Mouse (Mus musculus) lung, postnatal 0 days (tissue): Measurements from ENCODE around the gene Rasgrf1. TPM values are rescaled to one million over a fixed set of nuclear protein-coding genes. Genes with fewer than 3 reads are reported as not detected.

ENCODE experiments used
- ATAC-seq: fragments of 200-750 bp; cut with Nextera tagmentation; 2 replicates; pipeline ENCODE4 v1.8.0; 2017; ENCODE audit warnings: moderate library complexity
- DNase-seq: peaks from one replicate; pipeline ENCODE4 v3.0.0-alpha.2; 2016; ENCODE audit warnings: low spot score
- H3K27ac ChIP-seq: fragments of 300-500 bp; sonication (generic); 2 replicates; pipeline ENCODE4 v1.5.1; 2014; ENCODE audit warnings: antibody characterized with exemption, mild to moderate bottlenecking, low read length, mixed read lengths
- H3K27me3 ChIP-seq: fragments of 300-500 bp; sonication (generic); replicated peaks from 2 replicates; pipeline ENCODE4 v1.6.1; 2014; ENCODE audit warnings: low read length, mixed read lengths; ENCODE audit not compliant: insufficient read depth
- H3K36me3 ChIP-seq: fragments of 300-500 bp; sonication (generic); 2 replicates; pipeline ENCODE4 v1.6.1; 2014; ENCODE audit warnings: low read length, mixed read lengths; ENCODE audit not compliant: insufficient read depth
- H3K4me1 ChIP-seq: fragments of 300-500 bp; sonication (generic); 2 replicates; pipeline ENCODE4 v1.6.1; 2014; ENCODE audit warnings: antibody characterized with exemption, low read depth, low read length, mixed read lengths; ENCODE audit not compliant: insufficient read depth
- H3K4me2 ChIP-seq: fragments of 300-500 bp; sonication (generic); replicated peaks from 2 replicates; pipeline ENCODE4 v1.6.1; 2014; ENCODE audit warnings: low read depth, mild to moderate bottlenecking, low read length, moderate library complexity, mixed read lengths
- H3K4me3 ChIP-seq: fragments of 300-500 bp; sonication (generic); 2 replicates; pipeline ENCODE4 v1.5.1; 2014; ENCODE audit warnings: low read depth, low read length
- H3K9ac ChIP-seq: fragments of 300-500 bp; sonication (generic); replicated peaks from 2 replicates; pipeline ENCODE4 v1.6.1; 2014; ENCODE audit warnings: low read depth, mild to moderate bottlenecking
- H3K9me3 ChIP-seq: fragments of 300-500 bp; sonication (generic); 2 replicates; pipeline ENCODE4 v1.6.1; 2016; ENCODE audit warnings: low read length, mixed read lengths
- CTCF ChIP-seq: IDR thresholded peaks from 2 replicates; pipeline ENCODE4 v1.5.1; 2016; ENCODE audit warnings: antibody characterized with exemption, mild to moderate bottlenecking
- EP300 ChIP-seq: IDR thresholded peaks from 2 replicates; pipeline ENCODE4 v1.6.1; 2016; ENCODE audit warnings: antibody characterized with exemption, mild to moderate bottlenecking, control low read depth
- WGBS: fragments of 180-500 bp; shearing (Covaris S2); extraction: QIAGEN DNeasy Blood & Tissue Kit; methylation state at CpG from one replicate; pipeline ENCODE4 v1.1.7; 2014; 5-methylcytosine and 5-hydroxymethylcytosine counted together
- polyA plus RNA-seq: library from polyadenylated mRNA; unstranded; fragments of >200 nt; fragmentation: Nextera tagmentation; extraction: Ambion mirVana; gene quantifications from 2 replicates; pipeline ENCODE4 v1.2.1, GENCODE M21; 2015

The Rasgrf1 gene
- polyA plus RNA-seq, 1 experiment from 2014 or later: 0.88 TPM

DNA sequence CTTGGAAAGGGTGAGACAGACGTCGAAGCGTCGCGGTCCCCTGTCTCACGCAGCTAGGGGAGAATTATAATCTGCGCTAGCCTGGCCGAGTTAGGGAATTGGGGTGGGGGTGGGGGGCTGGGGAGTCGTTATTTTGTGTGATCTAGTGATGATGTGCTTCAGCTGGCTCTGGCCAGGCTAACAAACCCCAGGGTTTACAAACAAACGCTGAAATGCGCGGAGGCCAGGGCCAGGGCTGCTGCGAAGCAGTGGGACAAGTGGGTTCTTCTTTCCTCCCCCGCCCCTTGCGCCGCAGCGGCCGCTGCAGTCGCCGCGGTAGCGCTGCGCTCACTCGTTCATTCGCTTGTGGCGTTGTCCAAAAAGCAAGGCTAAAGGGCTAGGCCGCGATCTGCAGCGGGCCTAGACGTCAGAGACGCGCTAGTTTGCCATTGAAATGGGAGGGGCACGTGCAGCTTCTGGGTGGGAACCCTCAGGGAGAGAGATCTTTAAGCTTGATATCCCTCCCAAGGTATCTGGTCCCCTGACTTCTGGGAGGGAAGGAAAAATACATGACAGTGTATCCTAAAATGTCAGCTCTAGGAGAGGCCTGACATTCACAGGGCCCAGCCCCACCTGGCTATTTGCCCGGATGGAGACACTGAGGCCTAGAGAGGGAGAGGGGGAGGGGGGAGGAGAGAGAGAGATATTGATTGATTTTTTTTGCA, 1.2 kb downstream of the Rasgrf1 start:
- Histone ChIP-seq H3K4me1 (0 out of 2 replicates have a peak, but pooled peaks cover 3% of the 10 kb centered on the region), H3K9ac (no peak overlapping the region), H3K27me3 (peaks cover 53% of the 10 kb centered on the region), H3K27ac (no peak overlapping the region), H3K4me2 (peak overlapping the region; percentile 76), H3K9me3 (no peaks in the 10 kb centered on the region), H3K4me3 (peak overlapping the region; percentile 41; the same call in 1 of the 2 replicates), H3K36me3 (no peaks in the 10 kb centered on the region)
- DNase-seq: peak; percentile 26
- no peak for ATAC-seq
- WGBS: 2% methylated on average over 34 of the region's 34 CpGs
- no peak for TF ChIP-seq CTCF
- TF ChIP-seq EP300: no peak

DNA sequence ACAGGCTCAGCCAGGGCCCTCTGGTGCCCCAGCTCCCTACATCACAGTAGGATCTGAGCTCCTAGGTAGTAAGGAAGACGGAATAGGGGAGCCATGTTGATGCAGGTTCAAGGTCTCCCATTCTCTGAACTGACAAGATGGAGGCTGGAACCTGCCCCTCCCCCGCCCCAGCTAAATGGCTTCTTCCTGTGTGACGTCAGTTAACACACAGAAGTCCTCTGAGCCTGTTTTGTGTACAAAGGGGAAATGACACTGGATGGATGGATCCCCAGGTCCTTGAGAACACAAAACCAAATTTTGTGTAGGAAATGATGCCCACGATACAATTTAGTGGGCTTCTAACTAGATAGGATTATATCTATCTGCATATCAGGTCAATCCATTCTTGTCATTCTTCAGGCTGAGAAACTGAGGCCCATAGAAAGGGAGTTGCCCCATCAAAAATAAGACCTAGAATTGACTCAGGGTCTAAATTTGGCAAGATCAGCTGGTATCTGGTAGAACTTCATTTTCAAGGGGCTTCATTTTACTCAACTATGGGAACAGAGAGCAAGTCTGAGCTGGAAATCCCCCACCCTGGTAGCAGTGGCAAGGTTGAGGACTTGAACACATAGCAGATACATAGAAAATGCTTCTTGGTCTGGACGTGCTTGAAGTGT, 2.3 kb downstream of the Rasgrf1 start:
- Histone ChIP-seq H3K36me3 (no peaks in the 10 kb centered on the region), H3K27me3 (peaks cover 45% of the 10 kb centered on the region), H3K27ac (no peak overlapping the region), H3K4me1 (0 out of 2 replicates have a peak, but pooled peaks cover 3% of the 10 kb centered on the region), H3K9me3 (no peaks in the 10 kb centered on the region), H3K9ac (no peak overlapping the region), H3K4me3 (no peak overlapping the region), H3K4me2 (no peak overlapping the region)
- ATAC-seq (no peak), DNase-seq (no peak)
- TF ChIP-seq CTCF (no peak), EP300 (no peak)
- 57% methylated on average over 5 of the region's 5 CpGs for WGBS

DNA sequence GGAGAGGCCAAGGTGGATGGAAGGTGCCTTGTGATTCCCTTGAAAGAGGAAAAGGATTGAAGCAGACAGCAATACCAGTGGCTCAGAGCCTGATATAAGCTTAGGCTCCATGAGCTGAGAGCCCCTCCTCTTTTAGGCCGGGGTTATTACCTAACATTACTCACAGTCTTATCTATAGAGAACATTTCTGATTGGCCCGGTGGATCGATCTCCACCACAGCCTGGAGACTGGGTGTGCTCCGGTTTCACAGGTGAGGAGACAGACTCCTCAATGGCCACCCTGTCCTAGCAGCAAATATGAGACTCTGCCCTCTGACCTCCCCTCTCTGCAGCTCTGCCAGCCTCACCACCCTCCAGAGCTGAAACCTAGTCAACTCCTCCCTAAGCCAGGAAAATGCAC, 3.4 kb downstream of the Rasgrf1 start:
- H3K27ac ChIP-seq: no peak overlapping the region
- no peak overlapping the region for H3K4me3 ChIP-seq
- no peak for TF ChIP-seq CTCF
- TF ChIP-seq EP300: no peak
- ATAC-seq (no peak), DNase-seq (no peak)
- H3K9ac ChIP-seq: no peak overlapping the region
- H3K9me3 ChIP-seq: no peaks in the 10 kb centered on the region
- 0 out of 2 replicates have a peak, but pooled peaks cover 3% of the 10 kb centered on the region for H3K4me1 ChIP-seq
- peaks cover 40% of the 10 kb centered on the region for H3K27me3 ChIP-seq
- WGBS: 29% methylated on average over 4 of the region's 4 CpGs
- no peaks in the 10 kb centered on the region for H3K36me3 ChIP-seq
- H3K4me2 ChIP-seq: no peak overlapping the region

DNA sequence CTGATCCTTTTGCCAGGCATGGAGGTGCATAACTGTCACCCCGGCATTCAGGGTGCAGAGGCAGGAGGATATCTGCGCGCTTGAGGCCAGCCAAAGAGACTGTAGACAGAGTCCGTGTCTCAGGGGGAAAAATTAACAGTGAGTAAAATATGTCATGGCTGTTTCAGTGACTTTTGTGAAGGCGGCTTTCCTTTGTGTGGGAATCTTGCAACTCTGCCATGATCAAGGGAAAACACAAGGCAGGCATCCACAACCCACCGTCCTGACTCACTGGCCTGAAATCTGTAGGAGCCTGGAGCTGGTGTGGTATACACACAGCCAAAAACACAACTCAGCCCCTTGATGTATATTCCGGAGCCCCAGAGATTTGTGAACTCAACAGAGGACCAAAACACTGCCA, 6.8 kb downstream of the Rasgrf1 start:
- no peaks in the 10 kb centered on the region for H3K4me1 ChIP-seq
- WGBS: 87% methylated on average over 7 of the region's 7 CpGs

DNA sequence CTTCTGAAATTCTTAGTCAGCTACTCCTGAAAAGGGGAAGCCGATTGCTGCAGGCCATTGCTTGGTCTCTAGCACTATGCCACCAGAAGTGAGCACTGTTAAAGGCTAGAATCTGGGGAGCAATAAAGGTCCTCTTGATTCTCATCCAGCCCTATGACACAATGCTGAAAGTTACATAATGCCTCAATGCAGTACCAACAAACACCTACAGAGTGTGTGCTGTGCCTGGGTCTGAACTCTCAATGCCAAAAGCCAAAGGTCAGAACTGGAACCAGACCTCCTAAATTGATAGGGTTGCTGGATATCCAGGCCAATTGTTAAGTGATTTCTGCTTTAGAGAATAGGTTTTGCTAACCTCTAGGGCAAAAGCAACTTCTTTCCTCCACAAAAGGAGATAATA, 7.7 kb downstream of the Rasgrf1 start:
- Histone ChIP-seq H3K4me1 (no peaks in the 10 kb centered on the region), H3K36me3 (no peaks in the 10 kb centered on the region), H3K4me3 (no peak overlapping the region), H3K27ac (no peak overlapping the region), H3K9ac (no peak overlapping the region), H3K9me3 (no peaks in the 10 kb centered on the region), H3K27me3 (peaks cover 7% of the 10 kb centered on the region; the same call in 1 of the 2 replicates), H3K4me2 (no peak overlapping the region)
- 0 out of 2 replicates have a peak, but pooled peaks have one; percentile 9 for TF ChIP-seq CTCF
- no peak for TF ChIP-seq EP300
- DNase-seq: no peak
- 88% methylated on average over 1 of the region's 1 CpGs for WGBS
- ATAC-seq: no peak

More for the DNA sequence above, 6.8 kb downstream of the Rasgrf1 start:
- H3K9me3 ChIP-seq: no peaks in the 10 kb centered on the region
- H3K4me3 ChIP-seq: no peak overlapping the region
- ATAC-seq: no peak
- H3K27ac ChIP-seq: no peak overlapping the region
- H3K4me2 ChIP-seq: no peak overlapping the region
- H3K9ac ChIP-seq: no peak overlapping the region
- H3K27me3 ChIP-seq: peaks cover 11% of the 10 kb centered on the region; the same call in 1 of the 2 replicates
- no peaks in the 10 kb centered on the region for H3K36me3 ChIP-seq
- DNase-seq: no peak
- TF ChIP-seq CTCF (no peak), EP300 (no peak)

DNA sequence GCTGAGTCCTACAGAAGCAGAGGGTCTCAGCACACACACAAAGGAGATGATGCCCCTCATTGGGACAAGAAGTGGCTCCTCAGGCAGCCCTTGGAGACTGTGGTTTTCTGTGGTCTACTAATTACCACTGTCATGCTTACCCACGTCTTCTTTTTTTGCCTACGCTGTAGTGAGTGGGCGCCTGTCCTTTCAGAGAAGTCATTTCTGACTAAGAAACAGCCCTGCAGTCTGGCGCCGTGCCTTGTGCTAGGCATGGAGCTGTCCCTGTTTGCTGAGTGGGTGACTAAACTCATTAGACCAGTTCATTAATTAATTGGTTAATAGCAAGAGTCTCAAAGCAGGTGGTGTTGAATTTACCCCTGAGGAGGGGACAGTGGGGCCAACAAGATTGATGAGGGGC, 9.1 kb downstream of the Rasgrf1 start:
- H3K27ac ChIP-seq: no peak overlapping the region
- H3K4me3 ChIP-seq: no peak overlapping the region
- H3K4me1 ChIP-seq: no peaks in the 10 kb centered on the region
- TF ChIP-seq EP300 (no peak), CTCF (no peak)
- DNase-seq: no peak
- H3K4me2 ChIP-seq: no peak overlapping the region
- no peak overlapping the region for H3K9ac ChIP-seq
- no peak for ATAC-seq
- H3K9me3 ChIP-seq: no peaks in the 10 kb centered on the region
- no peaks in the 10 kb centered on the region for H3K36me3 ChIP-seq
- no peaks in the 10 kb centered on the region for H3K27me3 ChIP-seq
- 78% methylated on average over 5 of the region's 5 CpGs for WGBS
